8 mouse cellular contexts compared by ENCODE assay signal in genomic region chr10:42269281-42270025, GRCm38 (mm10). TPM values are rescaled to one million over a fixed set of nuclear protein-coding genes. Genes with fewer than 3 reads are reported as not detected.
A peak's percentile ranks its signal among the peaks of the same experiment; 100 is the strongest.
DNase-seq lines count a peak whose midpoint lies in the region; ATAC-seq lines count a peak whose summit lies in the region.

No protein-coding gene starts in this region.

- no peak for DNase-seq in heart, embryonic 10.5 days (ENCODE audit: low spot score)
- no peak for DNase-seq in heart, adult 8-10 months (ENCODE audit: low spot score)
- peak; percentile 74 to 86 for DNase-seq in lung, adult 18-20 months
- peak; percentile 83 for DNase-seq in splenic B cell, adult 2 months (ENCODE audit: low read depth, low spot score)
- DNase-seq in left cerebral cortex, adult 11 months (ENCODE audit: low spot score), result no peak
- DNase-seq in layer of hippocampus, adult 18-20 months (ENCODE audit: low spot score in 2 of 2), result no peak

- 66% methylated on average over 15 of the region's 15 CpGs for WGBS in heart, embryonic 10.5 days
- 75% methylated on average over 15 of the region's 15 CpGs for WGBS in midbrain, embryonic 13.5 days

- H3K4me1 ChIP-seq in heart, embryonic 10.5 days, result peaks cover 48% of the 10 kb centered on the region
- peaks cover 14% of the 10 kb centered on the region for H3K4me1 ChIP-seq in midbrain, embryonic 13.5 days (replicated peaks)

- no peak overlapping the region for H3K9ac ChIP-seq in midbrain, embryonic 13.5 days (replicated peaks)

- ATAC-seq in common myeloid progenitor, adult 5-6 weeks (replicated peaks; ENCODE audit: low read depth, poor library complexity, severe bottlenecking), result peak; percentile 31
- ATAC-seq in midbrain, embryonic 13.5 days, result no peak

- no peaks in the 10 kb centered on the region for H3K9me3 ChIP-seq in heart, embryonic 10.5 days
- H3K9me3 ChIP-seq in midbrain, embryonic 13.5 days, result no peaks in the 10 kb centered on the region

- H3K36me3 ChIP-seq in heart, embryonic 10.5 days, result peaks cover 33% of the 10 kb centered on the region
- no peaks in the 10 kb centered on the region for H3K36me3 ChIP-seq in splenic B cell, adult 2 months (ENCODE audit: control insufficient read depth, insufficient read depth, low read length, poor library complexity, severe bottlenecking)
- peaks cover 20% of the 10 kb centered on the region for H3K36me3 ChIP-seq in midbrain, embryonic 13.5 days

- no peak overlapping the region for H3K4me3 ChIP-seq in heart, embryonic 10.5 days
- H3K4me3 ChIP-seq in midbrain, embryonic 13.5 days (replicated peaks), result no peak overlapping the region

- peaks cover 6% of the 10 kb centered on the region; the same call in 1 of the 2 replicates for H3K27me3 ChIP-seq in heart, embryonic 10.5 days (ENCODE audit: insufficient read depth, poor library complexity, severe bottlenecking)
- H3K27me3 ChIP-seq in splenic B cell, adult 2 months (ENCODE audit: control insufficient read depth, insufficient read depth, low read length, poor library complexity, severe bottlenecking), result no peaks in the 10 kb centered on the region
- H3K27me3 ChIP-seq in midbrain, embryonic 13.5 days, result peaks cover 17% of the 10 kb centered on the region

- H3K27ac ChIP-seq in heart, embryonic 10.5 days, result 0 out of 2 replicates have a peak overlapping the region, but pooled peaks have one; percentile 36
- no peak overlapping the region for H3K27ac ChIP-seq in midbrain, embryonic 13.5 days

- H3K4me2 ChIP-seq in midbrain, embryonic 13.5 days (replicated peaks), result no peak overlapping the region

RNA-seq across cellular contexts. Expression of gene Foxo3, which starts 7.1 kb away (rescaled TPM):
- polyA plus RNA-seq in heart, embryonic 10.5 days (2016; fragmentation: Nextera tagmentation; extraction: Ambion mirVana), result 3.4 and 4.3 TPM in 2 replicates
- total RNA-seq in heart, adult 8-10 months (2022), result 10 to 100 TPM; 67.9 to 93.5 (median 80.4) TPM
- 46.1 and 57.6 TPM in 2 replicates for total RNA-seq in common myeloid progenitor, adult 5-6 weeks (2017)
- total RNA-seq in layer of hippocampus, adult 18-20 months (2021), result 10 to 100 TPM; 51.2 to 55.5 TPM
- polyA plus RNA-seq in midbrain, embryonic 13.5 days (2015; fragmentation: Nextera tagmentation; extraction: Ambion mirVana), result 3.5 TPM in 2 replicates

Comparison
In these comparisons a context has a peak if more than half of its experiments do, and no peak if none do; other contexts are left out.
1. DNase-seq: peak in lung, adult 18-20 months (2 of 2) and splenic B cell, adult 2 months (single experiment); none in heart, embryonic 10.5 days (single experiment), heart, adult 8-10 months (single experiment), left cerebral cortex, adult 11 months (single experiment) and layer of hippocampus, adult 18-20 months (0 of 2).